Mouse (Mus musculus) small intestine, adult 2 months (tissue): ENCODE measurements around the gene Tasp1.

Experiments
- CTCF ChIP-seq: fragments of 200-500 bp; IDR thresholded peaks from 2 replicates; pipeline ENCODE4 v1.5.1; 2012; ENCODE audit warnings: low read depth, mild to moderate bottlenecking, control low read depth, inconsistent platforms, low read length, moderate library complexity, mixed read lengths; ENCODE audit not compliant: insufficient replicate concordance, insufficient read length; ENCODE audit errors: extremely low read depth
- POLR2A ChIP-seq: fragments of 200-500 bp; IDR thresholded peaks from 2 replicates; pipeline ENCODE4 v1.6.1; 2012; ENCODE audit warnings: low read depth, mild to moderate bottlenecking, control low read depth, inconsistent platforms, low read length, moderate library complexity

GRCm38 (mm10) chr2:140075150-140075549 lies 8.5 kb upstream of the Tasp1 start:
- TF ChIP-seq CTCF (no peak), POLR2A (no peak)
